Mouse (Mus musculus): ENCODE measurements around the gene Arhgap24. TPM values are rescaled to one million over a fixed set of nuclear protein-coding genes. Genes with fewer than 3 reads are reported as not detected.

Gene Arhgap24
- total RNA-seq (2015; ENCODE audit: low replicate concordance) (0.42 and 1.1 TPM in 2 replicates), total RNA-seq (2017; ENCODE audit: low replicate concordance) (0.53 and 1.5 TPM in 2 replicates)

GRCm38 (mm10) chr5:102481215-102482211 is at the start of gene Arhgap24:
TSS of gene Arhgap24 (plus strand) at chr5:102481391.
- no peak for ATAC-seq (replicated peaks; ENCODE audit: low FRiP score, poor library complexity, severe bottlenecking)

- no peak for ATAC-seq (replicated peaks; ENCODE audit: low FRiP score, poor library complexity, severe bottlenecking)
These were observed 47.0 kb upstream of the Arhgap24 start for GRCm38 (mm10) chr5:102434182-102434581.

- ATAC-seq (replicated peaks; ENCODE audit: low FRiP score, poor library complexity, severe bottlenecking) = no peak
These were observed 44.6 kb upstream of the Arhgap24 start for GRCm38 (mm10) chr5:102436581-102436980.

GRCm38 (mm10) chr5:102439119-102439877 is 41.9 kb upstream of the Arhgap24 start:
- no peak for ATAC-seq (replicated peaks; ENCODE audit: low FRiP score, poor library complexity, severe bottlenecking)

- ATAC-seq (replicated peaks; ENCODE audit: low FRiP score, poor library complexity, severe bottlenecking) = no peak
These were observed 33.8 kb upstream of the Arhgap24 start for GRCm38 (mm10) chr5:102447436-102447835.

GRCm38 (mm10) chr5:102450897-102451296 is 30.3 kb upstream of the Arhgap24 start:
- ATAC-seq (replicated peaks; ENCODE audit: low FRiP score, poor library complexity, severe bottlenecking) = no peak

- ATAC-seq (replicated peaks; ENCODE audit: low FRiP score, poor library complexity, severe bottlenecking) = no peak
These were observed 29.0 kb upstream of the Arhgap24 start for GRCm38 (mm10) chr5:102452079-102452797.

- ATAC-seq (replicated peaks; ENCODE audit: low FRiP score, poor library complexity, severe bottlenecking) = no peak
These were observed 27.9 kb upstream of the Arhgap24 start for GRCm38 (mm10) chr5:102453324-102453723.

- no peak for ATAC-seq (replicated peaks; ENCODE audit: low FRiP score, poor library complexity, severe bottlenecking)
These were observed 25.9 kb upstream of the Arhgap24 start for GRCm38 (mm10) chr5:102455247-102455646.

- no peak for ATAC-seq (replicated peaks; ENCODE audit: low FRiP score, poor library complexity, severe bottlenecking)
These were observed 20.6 kb upstream of the Arhgap24 start for GRCm38 (mm10) chr5:102460452-102461197.

GRCm38 (mm10) chr5:102462948-102463347 is 18.2 kb upstream of the Arhgap24 start:
- no peak for ATAC-seq (replicated peaks; ENCODE audit: low FRiP score, poor library complexity, severe bottlenecking)

- no peak for ATAC-seq (replicated peaks; ENCODE audit: low FRiP score, poor library complexity, severe bottlenecking)
These were observed 15.8 kb upstream of the Arhgap24 start for GRCm38 (mm10) chr5:102465372-102465771.

GRCm38 (mm10) chr5:102468292-102468691 is 12.9 kb upstream of the Arhgap24 start:
- ATAC-seq (replicated peaks; ENCODE audit: low FRiP score, poor library complexity, severe bottlenecking) = no peak

GRCm38 (mm10) chr5:102470284-102470683 is 10.9 kb upstream of the Arhgap24 start:
- ATAC-seq (replicated peaks; ENCODE audit: low FRiP score, poor library complexity, severe bottlenecking) = no peak

GRCm38 (mm10) chr5:102478076-102478475 is 3.1 kb upstream of the Arhgap24 start:
- ATAC-seq (replicated peaks; ENCODE audit: low FRiP score, poor library complexity, severe bottlenecking) = no peak

- no peak for ATAC-seq (replicated peaks; ENCODE audit: low FRiP score, poor library complexity, severe bottlenecking)
These were observed 2.2 kb downstream of the Arhgap24 start for GRCm38 (mm10) chr5:102483285-102483975.

- no peak for ATAC-seq (replicated peaks; ENCODE audit: low FRiP score, poor library complexity, severe bottlenecking)
These were observed 10.4 kb downstream of the Arhgap24 start for GRCm38 (mm10) chr5:102491554-102491953.

- no peak for ATAC-seq (replicated peaks; ENCODE audit: low FRiP score, poor library complexity, severe bottlenecking)
These were observed 11.0 kb downstream of the Arhgap24 start for GRCm38 (mm10) chr5:102492152-102492551.

- ATAC-seq (replicated peaks; ENCODE audit: low FRiP score, poor library complexity, severe bottlenecking) = no peak
These were observed 13.6 kb downstream of the Arhgap24 start for GRCm38 (mm10) chr5:102494827-102495226.

Data from erythroid progenitor cell, adult 5-6 weeks (primary cell).